Mouse (Mus musculus): Measurements from ENCODE around the gene Zcwpw1. TPM values are rescaled to one million over a fixed set of nuclear protein-coding genes. Genes with fewer than 3 reads are reported as not detected.
A peak's percentile ranks its signal among the peaks of the same experiment; 100 is the strongest.
"Not testable (repeated sequence)": the region's sequence is repeated elsewhere in the genome, so short reads cannot be mapped to it uniquely, and the experiment has no call there.

Zcwpw1 gene
- total and polyA plus RNA-seq, 3 experiments = 0.56 to 2.2 (median 2.0) TPM

- no peak for DNase-seq
Observed at GRCm38 (mm10) chr5:137833500-137833899, 45.9 kb downstream of the Zcwpw1 start.

- peak; percentile 10 for DNase-seq
Observed at GRCm38 (mm10) chr5:137835966-137836520, 48.4 kb downstream of the Zcwpw1 start, which contains the start of gene Pilra. Gene Pilra (minus strand): TSS chr5:137836281.

DNA sequence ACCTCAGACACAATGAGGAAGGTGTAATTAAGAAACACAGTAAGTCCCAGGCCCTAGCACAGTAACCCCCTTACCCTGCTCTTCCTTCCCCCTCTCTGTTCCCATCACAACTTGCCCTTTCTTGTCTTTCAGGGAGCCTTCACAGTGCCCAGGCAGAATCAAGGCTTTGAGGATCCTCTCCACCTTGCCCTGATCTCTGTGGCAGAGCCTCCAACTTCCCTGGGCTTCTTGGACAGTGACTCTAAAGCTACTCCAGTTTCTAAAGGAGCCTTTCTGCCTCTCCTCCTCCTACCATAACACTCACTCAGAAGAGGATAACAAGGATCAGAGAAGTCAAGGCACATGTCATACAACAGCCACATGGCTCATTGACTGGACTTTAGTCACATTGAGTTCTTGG lies 49.0 kb downstream of the Zcwpw1 start:
- DNase-seq = no peak

DNA sequence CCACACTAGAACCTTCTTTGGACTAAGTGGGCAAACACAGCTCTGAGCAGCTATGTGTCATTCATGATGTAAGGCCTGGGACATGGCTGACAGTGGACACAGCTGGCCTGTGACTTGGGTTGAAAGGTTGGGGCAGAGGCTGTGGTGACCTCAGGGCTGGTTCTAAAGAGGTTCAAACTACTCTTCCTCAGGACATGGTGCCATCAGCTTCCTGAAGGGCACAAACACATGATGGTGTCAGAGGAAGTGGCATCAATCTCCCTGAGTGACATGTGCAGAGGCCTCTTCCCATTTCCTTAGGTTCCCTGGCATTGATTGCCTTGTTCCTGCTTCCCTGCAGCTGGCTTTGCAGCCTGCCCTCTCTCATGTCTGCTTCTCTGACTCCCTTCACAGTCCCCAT lies 49.5 kb downstream of the Zcwpw1 start:
- DNase-seq = not testable (repeated sequence)

- not testable (repeated sequence) for DNase-seq
Observed at GRCm38 (mm10) chr5:137850313-137850712, 62.7 kb downstream of the Zcwpw1 start.

- not testable (repeated sequence) for DNase-seq
Observed at GRCm38 (mm10) chr5:137854907-137855306, 67.3 kb downstream of the Zcwpw1 start.

- DNase-seq = not testable (repeated sequence)
Observed at GRCm38 (mm10) chr5:137856870-137857269, 69.3 kb downstream of the Zcwpw1 start.

- peak; percentile 22 for DNase-seq
Observed at GRCm38 (mm10) chr5:137857960-137858710, 70.5 kb downstream of the Zcwpw1 start, which contains the start of gene Pilrb1. Gene Pilrb1 (minus strand): TSS chr5:137858106.

- not testable (repeated sequence) for DNase-seq
Observed at GRCm38 (mm10) chr5:137864008-137864407, 76.4 kb downstream of the Zcwpw1 start.

DNA sequence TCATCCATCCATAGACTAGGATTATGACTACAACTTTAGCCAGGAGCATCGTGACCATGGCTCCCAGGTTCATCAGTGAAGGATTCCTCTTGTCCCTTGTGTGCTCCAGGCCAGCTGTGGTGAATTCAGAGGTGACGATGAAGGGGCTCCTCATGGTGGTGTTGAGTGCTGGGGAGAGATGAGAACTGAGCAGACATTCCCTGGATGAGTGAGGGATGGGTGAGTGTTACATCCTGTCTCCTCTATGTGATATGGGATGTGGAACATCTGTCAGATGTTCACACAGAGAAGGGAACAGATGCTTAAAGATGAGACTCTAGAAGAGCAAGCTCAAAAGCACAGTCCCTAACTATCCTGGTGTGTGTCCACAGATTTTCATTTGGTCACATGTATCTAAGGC lies 81.0 kb downstream of the Zcwpw1 start:
- not testable (repeated sequence) for DNase-seq

- not testable (repeated sequence) for DNase-seq
Observed at GRCm38 (mm10) chr5:137871644-137872380, 84.2 kb downstream of the Zcwpw1 start, which contains the start of gene Pilrb2. Gene Pilrb2 (minus strand): TSS chr5:137871815.

Other genes starting within 250 kb of the Zcwpw1 start
- gene Actl6b, start 234.3 kb upstream of the Zcwpw1 start, total RNA-seq (2021) = 1 to 10 TPM; 2.8 to 5.2 TPM
- gene Actl6b, start 234.3 kb upstream of the Zcwpw1 start, polyA plus RNA-seq (2012; rRNA removed) = 6.0 and 10.0 TPM in 2 replicates
- 1 to 10 TPM; 1.1 to 1.9 TPM for gene Tfr2, start 218.0 kb upstream of the Zcwpw1 start, total RNA-seq (2021)
- 1.9 and 2.4 TPM in 2 replicates for gene Tfr2, start 218.0 kb upstream of the Zcwpw1 start, polyA plus RNA-seq (2012; rRNA removed)
- gene Mospd3, start 186.7 kb upstream of the Zcwpw1 start, total RNA-seq (2021) = 10 to 100 TPM; 45.4 to 54.1 TPM
- 211 TPM in 2 replicates for gene Mospd3, start 186.7 kb upstream of the Zcwpw1 start, polyA plus RNA-seq (2012; rRNA removed)
- 1,000 to 10,000 TPM; 1,014 to 1,197 TPM for gene Pcolce, start 174.0 kb upstream of the Zcwpw1 start, total RNA-seq (2021)
- 1,453 and 1,846 TPM in 2 replicates for gene Pcolce, start 174.0 kb upstream of the Zcwpw1 start, polyA plus RNA-seq (2012; rRNA removed)
- 1 to 10 TPM in 1 of 2 experiments, under 1 TPM in 1; 0.89 to 2.6 TPM for gene Fbxo24, start 158.8 kb upstream of the Zcwpw1 start, total RNA-seq (2021)
- 2.5 and 3.3 TPM in 2 replicates for gene Fbxo24, start 158.8 kb upstream of the Zcwpw1 start, polyA plus RNA-seq (2012; rRNA removed)
- gene Lrch4, start 158.7 kb upstream of the Zcwpw1 start, total RNA-seq (2021) = 10 to 100 TPM; 27.9 to 31.7 TPM
- gene Lrch4, start 158.7 kb upstream of the Zcwpw1 start, polyA plus RNA-seq (2012; rRNA removed) = 36.7 and 52.7 TPM in 2 replicates
- 1 to 10 TPM; 6.4 to 7.4 TPM for gene Gm20605, start 158.6 kb upstream of the Zcwpw1 start, total RNA-seq (2021)
- gene Gm20605, start 158.6 kb upstream of the Zcwpw1 start, polyA plus RNA-seq (2012; rRNA removed) = 30.4 and 31.4 TPM in 2 replicates
- 10 to 100 TPM in 1 of 2 experiments, 1 to 10 TPM in 1; 3.0 to 14.8 TPM for gene Sap25, start 146.5 kb upstream of the Zcwpw1 start, total RNA-seq (2021)
- gene Sap25, start 146.5 kb upstream of the Zcwpw1 start, polyA plus RNA-seq (2012; rRNA removed) = 81.3 and 84.6 TPM in 2 replicates
- 10 to 100 TPM in 1 of 2 experiments, 1 to 10 TPM in 1; 9.6 to 14.2 TPM for gene Irs3, start 142.1 kb upstream of the Zcwpw1 start, total RNA-seq (2021)
- gene Irs3, start 142.1 kb upstream of the Zcwpw1 start, polyA plus RNA-seq (2012; rRNA removed) = 18.9 and 32.8 TPM in 2 replicates
- 10 to 100 TPM; 29.2 to 37.6 TPM for gene Agfg2, start 103.1 kb upstream of the Zcwpw1 start, total RNA-seq (2021)
- 73.7 and 85.2 TPM in 2 replicates for gene Agfg2, start 103.1 kb upstream of the Zcwpw1 start, polyA plus RNA-seq (2012; rRNA removed)
- 1 to 10 TPM; 2.2 to 6.0 TPM for gene Nyap1, start 46.2 kb upstream of the Zcwpw1 start, total RNA-seq (2021)
- gene Nyap1, start 46.2 kb upstream of the Zcwpw1 start, polyA plus RNA-seq (2012; rRNA removed) = 7.3 and 8.9 TPM in 2 replicates
- gene Tsc22d4, start 42.1 kb upstream of the Zcwpw1 start, total RNA-seq (2021) = 10 to 100 TPM; 82.9 to 89.9 TPM
- 123 and 136 TPM in 2 replicates for gene Tsc22d4, start 42.1 kb upstream of the Zcwpw1 start, polyA plus RNA-seq (2012; rRNA removed)
- gene Ppp1r35, start 8.9 kb upstream of the Zcwpw1 start, total RNA-seq (2021) = 10 to 100 TPM; 16.1 to 40.1 TPM
- gene Ppp1r35, start 8.9 kb upstream of the Zcwpw1 start, polyA plus RNA-seq (2012; rRNA removed) = 61.5 and 83.6 TPM in 2 replicates
- gene Mepce, start 143 bp upstream of the Zcwpw1 start, total RNA-seq (2021) = 10 to 100 TPM; 43.9 to 46.4 TPM
- gene Mepce, start 143 bp upstream of the Zcwpw1 start, polyA plus RNA-seq (2012; rRNA removed) = 29.9 and 35.4 TPM in 2 replicates
- gene Pilra, start 48.5 kb downstream of the Zcwpw1 start, total RNA-seq (2021) = 1 to 10 TPM; 1.8 to 4.7 TPM
- gene Pilra, start 48.5 kb downstream of the Zcwpw1 start, polyA plus RNA-seq (2012; rRNA removed) = 2.0 and 2.5 TPM in 2 replicates
- 1 to 10 TPM; 1.5 TPM for gene Pilrb1, start 70.3 kb downstream of the Zcwpw1 start, total RNA-seq (2021)
- 0.69 and 1.3 TPM in 2 replicates for gene Pilrb1, start 70.3 kb downstream of the Zcwpw1 start, polyA plus RNA-seq (2012; rRNA removed)
- 1 to 10 TPM in 1 of 2 experiments, under 1 TPM in 1; 0.81 to 1.8 TPM for gene Pilrb2, start 84.0 kb downstream of the Zcwpw1 start, total RNA-seq (2021)
- gene Pilrb2, start 84.0 kb downstream of the Zcwpw1 start, polyA plus RNA-seq (2012; rRNA removed) = 1.1 and 3.8 TPM in 2 replicates
- under 1 TPM in 1 of 2 experiments, not detected in 1; 0.58 TPM for gene Cyp3a13, start 133.8 kb downstream of the Zcwpw1 start, total RNA-seq (2021)
- gene Cyp3a13, start 133.8 kb downstream of the Zcwpw1 start, polyA plus RNA-seq (2012; rRNA removed) = not detected in 2 replicates
- under 1 TPM; 0.06 to 0.38 TPM for gene Gjc3, start 175.3 kb downstream of the Zcwpw1 start, total RNA-seq (2021)
- gene Gjc3, start 175.3 kb downstream of the Zcwpw1 start, polyA plus RNA-seq (2012; rRNA removed) = 0.03 and 0.19 TPM in 2 replicates
- gene Azgp1, start 193.7 kb downstream of the Zcwpw1 start, total RNA-seq (2021) = 1 to 10 TPM in 1 of 2 experiments, under 1 TPM in 1; 0.83 to 4.2 TPM
- 0.18 and 0.72 TPM in 2 replicates for gene Azgp1, start 193.7 kb downstream of the Zcwpw1 start, polyA plus RNA-seq (2012; rRNA removed)
- gene Smok3a, start 233.5 kb downstream of the Zcwpw1 start, total RNA-seq (2021) = not detected
- gene Smok3a, start 233.5 kb downstream of the Zcwpw1 start, polyA plus RNA-seq (2012; rRNA removed) = not detected in 2 replicates
- gene Smok3b, start 233.6 kb downstream of the Zcwpw1 start, total RNA-seq (2021) = not detected
- gene Smok3b, start 233.6 kb downstream of the Zcwpw1 start, polyA plus RNA-seq (2012; rRNA removed) = not detected in 2 replicates